Mouse (Mus musculus): ENCODE measurements around the gene Obscn.

Obscn gene

GRCm38 (mm10) chr11:59067921-59068320 is 68.3 kb downstream of the Obscn start:
- in situ Hi-C loops (cut with MboI, MseI) = no loop called here

GRCm38 (mm10) chr11:59058025-59058424 is 78.2 kb downstream of the Obscn start:
- in situ Hi-C loops (cut with MboI, MseI) = no loop called here

- in situ Hi-C loops (cut with MboI, MseI) = no loop called here
Observed at GRCm38 (mm10) chr11:59051031-59051430, 85.2 kb downstream of the Obscn start.

GRCm38 (mm10) chr11:59044703-59045330 is 91.4 kb downstream of the Obscn start:
- in situ Hi-C loops (cut with MboI, MseI) = no loop called here

- in situ Hi-C loops (cut with MboI, MseI) = no loop called here
Observed at GRCm38 (mm10) chr11:59029003-59029402, 107.2 kb downstream of the Obscn start.

DNA sequence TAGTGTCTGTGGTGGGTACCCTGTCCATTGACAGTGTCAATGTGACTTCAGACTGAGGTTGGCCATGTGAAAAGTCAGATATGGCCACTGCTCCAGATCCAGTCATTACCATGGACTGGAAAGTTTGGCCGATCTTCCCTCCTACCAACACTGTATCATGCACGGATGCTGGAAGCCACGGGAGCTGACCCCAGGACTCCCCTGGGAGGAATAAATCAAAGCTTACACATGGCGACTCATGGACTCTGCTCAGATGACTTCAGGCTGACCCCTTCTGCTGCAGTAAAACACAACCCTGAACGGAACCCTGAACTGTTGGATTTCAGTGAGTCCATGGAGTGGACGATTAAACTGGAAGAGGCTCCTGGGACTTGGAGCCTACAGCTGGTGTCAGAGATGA is 109.8 kb downstream of the Obscn start:
- in situ Hi-C loops (cut with MboI, MseI) = no loop called here

DNA sequence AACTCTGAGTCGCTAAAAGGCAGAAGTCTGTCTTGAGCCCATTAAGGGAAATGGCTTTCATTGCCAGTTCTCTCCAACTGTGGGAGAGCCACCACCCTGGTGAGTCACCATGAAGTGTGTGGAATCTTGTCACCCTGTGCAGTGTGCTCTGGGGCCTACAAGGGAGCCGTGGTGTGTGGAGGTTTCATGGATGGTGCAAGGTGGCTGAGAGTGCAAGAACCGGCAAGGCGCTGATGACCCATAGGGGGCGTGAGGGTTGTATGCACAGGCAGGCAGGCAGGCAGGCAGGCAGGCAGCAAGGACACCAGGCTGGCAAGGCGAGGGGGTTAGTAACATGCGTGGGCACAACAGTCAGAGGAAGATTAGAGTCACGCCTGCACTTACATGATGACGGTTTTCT is 121.2 kb downstream of the Obscn start:
- in situ Hi-C loops (cut with MboI, MseI) = no loop called here

- in situ Hi-C loops (cut with MboI, MseI) = no loop called here
Observed at GRCm38 (mm10) chr11:59002327-59003079, 133.7 kb downstream of the Obscn start.

- in situ Hi-C loops (cut with MboI, MseI) = no loop called here
Observed at GRCm38 (mm10) chr11:59000635-59001034, 135.6 kb downstream of the Obscn start.

GRCm38 (mm10) chr11:58999830-59000229 is 136.4 kb downstream of the Obscn start:
- in situ Hi-C loops (cut with MboI, MseI) = no loop called here

DNA sequence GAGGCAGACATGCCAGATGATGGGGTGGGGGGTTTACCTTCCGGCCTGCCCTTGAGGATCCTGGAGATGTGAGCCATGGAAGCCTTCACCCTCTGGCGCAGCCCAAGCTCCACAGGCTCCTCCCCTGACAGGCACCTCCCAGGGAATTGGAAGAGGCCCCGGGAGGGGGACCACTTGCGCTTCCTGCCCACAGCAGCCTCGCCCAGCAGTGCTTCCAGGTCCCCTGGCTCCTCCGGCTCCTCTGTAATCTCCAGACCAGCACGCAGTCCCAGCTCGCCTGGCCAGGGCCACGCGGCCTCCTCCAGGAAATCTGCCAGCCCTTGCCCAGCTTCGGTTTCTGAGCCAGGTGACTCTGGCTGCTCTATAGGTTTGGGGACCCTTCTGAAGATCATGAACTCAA is 137.0 kb downstream of the Obscn start:
- in situ Hi-C loops (cut with MboI, MseI) = no loop called here

GRCm38 (mm10) chr11:58997541-58997940 is 138.7 kb downstream of the Obscn start:
- in situ Hi-C loops (cut with MboI, MseI) = no loop called here

DNA sequence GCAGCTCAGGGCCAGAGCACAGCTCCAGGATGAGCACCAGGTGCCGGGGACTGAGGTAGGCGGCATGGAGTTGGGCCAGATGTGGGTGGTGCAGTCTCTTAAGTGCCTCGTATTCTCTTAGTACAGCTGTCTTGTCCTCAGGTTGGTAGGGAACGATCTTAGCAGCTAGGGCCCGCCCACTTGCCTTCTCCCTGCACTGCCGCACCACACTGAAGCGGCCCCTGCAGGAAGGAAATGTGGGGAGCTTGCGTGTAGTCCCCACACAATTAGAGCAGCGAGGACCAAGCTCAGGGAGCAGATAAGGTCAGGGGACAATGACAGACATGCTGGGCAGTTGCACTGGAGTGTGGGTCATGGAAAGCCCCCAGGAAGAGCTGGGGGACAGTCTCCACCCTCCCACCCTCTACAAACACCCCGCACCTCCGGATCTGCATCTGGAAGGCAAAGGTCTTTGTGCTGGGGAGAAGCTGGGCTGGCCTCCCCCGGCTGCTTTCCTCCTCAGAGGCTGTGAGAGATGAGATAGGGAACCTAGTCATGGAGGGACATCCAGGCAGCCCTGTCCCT is 140.3 kb downstream of the Obscn start:
- in situ Hi-C loops (cut with MboI, MseI) = no loop called here

DNA sequence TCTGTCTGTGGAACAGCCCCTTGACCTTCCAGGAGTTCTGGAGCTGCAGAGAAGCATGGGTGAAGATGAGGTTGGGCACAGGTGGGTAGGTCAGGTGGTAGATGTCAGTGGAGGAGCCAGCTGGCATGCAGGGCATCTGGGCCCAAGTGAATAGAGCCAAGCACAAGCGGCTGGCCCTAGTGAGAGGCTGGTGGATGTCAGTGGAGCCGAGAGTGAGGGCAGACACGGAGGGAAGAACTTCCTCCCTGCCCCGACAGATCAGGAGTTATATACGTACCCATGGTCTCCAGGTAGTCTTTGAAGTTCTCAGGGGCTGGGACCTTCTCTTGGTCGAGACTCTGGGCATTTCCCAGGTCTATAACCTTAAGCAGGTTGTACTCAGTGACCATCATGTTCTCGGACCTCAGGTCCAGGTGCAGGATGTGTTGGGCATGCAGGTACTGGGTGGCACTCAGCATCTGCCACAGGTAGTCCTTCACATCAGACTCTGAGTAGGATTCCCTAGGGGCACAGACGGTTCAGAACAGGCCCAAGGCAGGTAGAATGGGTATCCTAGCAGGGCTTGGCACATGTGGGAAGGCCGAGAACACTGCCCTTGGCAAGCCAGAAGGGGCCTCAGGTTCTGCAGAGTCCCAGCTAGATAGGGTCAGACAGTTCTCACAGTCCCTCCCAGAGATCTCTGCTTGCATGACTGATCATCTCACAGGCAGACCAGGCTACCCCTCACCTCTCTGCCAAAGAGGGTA is 141.0 kb downstream of the Obscn start:
- in situ Hi-C loops (cut with MboI, MseI) = no loop called here

- in situ Hi-C loops (cut with MboI, MseI) = no loop called here
Observed at GRCm38 (mm10) chr11:58994337-58994826, 141.8 kb downstream of the Obscn start.

- in situ Hi-C loops (cut with MboI, MseI) = no loop called here
Observed at GRCm38 (mm10) chr11:58993091-58993670, 143.0 kb downstream of the Obscn start.

- in situ Hi-C loops (cut with MboI, MseI) = no loop called here
Observed at GRCm38 (mm10) chr11:58991911-58992310, 144.3 kb downstream of the Obscn start.

GRCm38 (mm10) chr11:58990794-58991193 is 145.4 kb downstream of the Obscn start:
- in situ Hi-C loops (cut with MboI, MseI) = no loop called here

GRCm38 (mm10) chr11:58990141-58990540 is 146.1 kb downstream of the Obscn start:
- in situ Hi-C loops (cut with MboI, MseI) = no loop called here

DNA sequence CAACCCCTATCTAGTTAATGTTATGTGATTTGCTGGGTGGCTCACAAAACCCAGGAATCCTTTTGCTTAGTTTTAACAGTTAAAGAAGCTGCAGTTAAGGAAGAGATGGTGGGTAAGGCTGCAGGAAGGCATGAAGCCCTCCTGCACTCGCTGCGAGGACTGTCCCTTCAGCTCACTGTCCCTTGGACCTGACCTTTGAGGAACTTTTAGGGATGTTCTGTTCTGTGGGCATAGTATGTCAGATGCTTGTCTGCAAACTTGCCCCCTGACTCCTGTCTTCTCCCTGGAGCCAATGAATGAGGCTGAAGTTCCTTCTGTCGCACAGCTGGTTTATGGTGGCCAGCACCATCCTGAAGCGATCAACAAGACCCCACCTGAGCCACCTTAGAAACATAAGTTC is 147.0 kb downstream of the Obscn start:
- in situ Hi-C loops (cut with MboI, MseI) = no loop called here

GRCm38 (mm10) chr11:58985299-58985917 is 150.8 kb downstream of the Obscn start:
- in situ Hi-C loops (cut with MboI, MseI) = no loop called here

All from T-helper 1 cell (primary cell).